Mouse (Mus musculus): ENCODE data around the gene Cox20.
"Not testable (repeated sequence)": the region's sequence is repeated elsewhere in the genome, so short reads cannot be mapped to it uniquely, and the experiment has no call there.

Cox20 gene

DNA sequence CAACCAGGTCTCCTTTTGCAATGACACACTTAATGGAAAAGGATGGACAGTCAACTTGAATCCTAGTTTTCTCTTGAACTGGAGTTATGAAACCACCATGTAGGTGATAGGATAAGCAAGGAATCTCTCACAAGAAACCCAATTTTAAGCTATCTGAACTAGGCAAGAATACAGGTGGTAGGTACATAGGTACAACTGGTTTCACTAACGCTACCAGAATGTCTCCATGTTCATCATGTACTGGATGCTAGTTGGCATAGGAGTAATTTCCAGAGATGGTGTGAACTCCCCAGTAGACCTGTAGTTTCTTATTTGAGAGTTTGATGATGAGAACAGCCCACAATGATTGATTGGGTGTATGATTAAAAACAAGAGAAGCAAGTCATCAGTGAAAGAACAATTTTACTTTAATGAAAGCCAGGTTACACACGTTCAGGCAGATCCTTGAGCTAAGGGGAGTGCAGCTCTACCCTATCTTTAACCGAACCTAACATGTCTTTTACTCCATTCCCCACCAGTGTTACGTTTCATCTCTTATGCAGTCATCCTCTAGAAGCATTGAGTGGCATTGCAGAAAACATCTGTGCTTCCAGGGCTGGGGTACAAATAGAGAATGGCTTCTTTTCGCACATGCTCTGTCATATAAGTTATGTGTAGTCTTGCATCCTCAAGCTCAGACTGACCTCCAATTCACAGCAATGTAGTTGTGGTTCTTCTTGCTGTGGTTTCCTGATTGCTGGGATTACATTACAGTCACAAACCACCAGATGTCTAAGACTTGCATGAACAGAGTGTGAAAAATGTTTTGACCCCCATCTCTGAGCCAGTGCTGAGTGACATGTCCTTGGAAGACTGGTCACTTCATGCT lies 2.0 kb downstream of the Cox20 start:
- no peak for DNase-seq (ENCODE audit: low spot score)

DNA sequence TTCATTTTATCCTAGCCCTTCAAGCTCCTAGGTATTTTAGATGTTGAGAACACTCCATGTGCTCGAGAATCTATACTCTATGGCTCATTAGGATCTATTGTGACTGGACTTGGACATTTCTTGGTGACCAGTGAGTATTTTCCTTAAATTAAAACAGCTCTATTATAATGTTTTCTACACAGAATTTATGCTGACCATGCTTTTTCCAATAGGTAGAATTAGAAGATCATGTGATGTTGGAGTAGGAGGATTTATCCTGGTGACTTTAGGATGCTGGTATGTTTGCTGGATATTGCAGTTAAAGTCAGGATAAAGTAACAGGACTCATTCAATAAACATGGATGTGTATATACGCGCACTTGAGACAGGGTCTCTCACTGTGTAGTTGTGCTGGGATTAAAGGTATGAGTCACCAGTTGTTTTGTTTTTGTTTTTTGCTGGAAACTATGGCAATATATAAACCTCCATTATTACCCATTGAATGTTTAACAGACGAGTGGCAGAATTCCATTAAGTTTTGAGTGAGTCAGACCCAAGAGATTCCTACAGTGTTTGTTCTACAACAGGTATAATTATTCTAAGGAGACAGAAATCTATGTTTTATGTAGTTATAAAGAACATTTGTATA lies 2.9 kb downstream of the Cox20 start:
- DNase-seq (ENCODE audit: low spot score), result no peak

DNA sequence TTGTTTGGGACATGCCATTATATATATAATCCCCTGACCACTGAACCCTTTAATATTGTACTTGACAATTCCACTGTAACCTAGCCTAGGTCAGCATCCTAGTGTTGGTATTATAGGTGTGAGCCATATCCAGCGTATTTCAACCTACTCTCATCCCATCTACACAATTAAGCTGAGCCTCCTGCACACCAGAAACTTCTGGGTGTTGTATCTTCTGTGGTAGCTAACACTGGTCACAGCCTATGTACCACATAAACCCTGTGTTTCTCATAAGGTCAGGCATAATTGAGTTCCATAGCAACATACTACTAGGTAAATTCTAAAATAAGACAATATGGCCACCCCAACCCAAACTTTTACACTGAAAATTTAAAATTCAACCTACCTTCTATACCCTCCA lies 4.3 kb downstream of the Cox20 start:
- no peak for DNase-seq (ENCODE audit: low spot score)

DNA sequence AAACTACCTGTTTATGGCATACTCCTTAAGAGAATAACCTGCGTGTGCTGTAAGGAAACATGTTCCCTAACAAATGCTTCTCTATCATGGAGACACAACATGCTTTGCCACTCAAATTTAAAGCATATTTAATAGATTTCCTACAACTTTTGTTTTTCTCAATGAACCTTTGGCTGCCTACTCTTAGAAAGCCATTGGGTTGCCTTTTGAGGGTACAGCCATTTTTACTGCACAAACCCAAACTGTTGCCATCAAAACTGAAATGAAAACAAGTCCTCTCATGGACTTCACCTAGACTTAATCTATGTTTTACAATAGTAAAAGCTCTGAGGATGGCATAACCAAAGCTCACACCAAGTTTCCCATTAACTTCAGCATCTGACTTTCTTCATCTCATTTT lies 5.6 kb downstream of the Cox20 start:
- DNase-seq (ENCODE audit: low spot score), result no peak

DNA sequence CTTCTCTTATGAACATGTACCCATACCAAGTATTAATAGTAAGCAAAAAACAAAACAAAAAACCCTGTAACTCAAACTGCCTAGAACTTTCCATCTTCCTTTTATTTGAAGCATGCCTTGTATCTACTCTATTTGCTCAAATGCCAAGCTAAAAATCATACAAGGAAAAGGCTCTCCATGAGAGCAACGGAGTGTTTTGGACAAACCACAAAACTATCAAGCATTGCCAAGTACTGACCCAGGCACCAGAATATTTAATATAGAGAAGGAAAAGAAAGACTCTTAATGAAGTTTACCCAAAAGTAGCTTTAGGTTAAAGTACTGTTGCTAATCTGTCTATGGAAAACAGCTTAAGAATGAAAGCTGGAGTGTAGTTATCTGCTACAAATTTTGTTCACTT lies 7.4 kb downstream of the Cox20 start:
- DNase-seq (ENCODE audit: low spot score), result no peak

DNA sequence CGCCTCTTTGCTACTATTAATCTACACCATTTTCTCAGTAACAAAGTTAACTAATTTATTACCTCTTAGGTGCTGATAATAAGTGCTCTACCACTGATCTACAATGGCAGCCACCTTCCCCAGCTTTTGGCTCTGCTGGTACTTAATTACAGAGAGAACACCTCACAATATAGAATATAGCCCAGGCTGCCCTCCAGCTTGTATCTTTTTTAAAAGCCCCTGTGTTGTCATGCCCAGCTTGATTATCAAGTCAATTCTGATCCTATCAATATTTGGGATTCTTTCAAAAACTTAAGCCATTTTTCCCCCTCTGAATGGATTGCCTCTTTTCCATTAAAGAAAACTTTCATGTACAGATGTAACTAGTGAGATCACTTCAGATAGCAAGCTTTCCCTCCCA lies 8.0 kb downstream of the Cox20 start:
- no peak for DNase-seq (ENCODE audit: low spot score)

DNA sequence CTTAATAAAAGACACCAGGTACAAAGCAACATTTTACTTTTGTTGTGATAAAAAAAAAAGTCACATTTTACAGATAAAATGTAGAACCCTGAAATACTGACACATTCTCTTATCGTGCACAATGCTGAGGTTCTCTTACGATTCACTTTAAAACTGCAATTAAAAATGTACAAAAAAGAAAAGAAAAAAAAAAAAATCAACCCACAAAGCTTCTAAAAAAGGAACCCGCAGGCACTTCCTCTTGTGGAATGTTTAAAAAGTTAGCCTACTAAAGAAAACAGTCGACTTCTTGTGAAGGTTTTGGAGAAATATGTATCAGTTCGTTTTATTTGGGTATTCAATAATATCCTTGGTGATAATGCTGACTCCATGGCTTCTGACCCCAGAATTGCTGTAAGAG lies 10.1 kb downstream of the Cox20 start:
- no peak for DNase-seq (ENCODE audit: low spot score)

DNA sequence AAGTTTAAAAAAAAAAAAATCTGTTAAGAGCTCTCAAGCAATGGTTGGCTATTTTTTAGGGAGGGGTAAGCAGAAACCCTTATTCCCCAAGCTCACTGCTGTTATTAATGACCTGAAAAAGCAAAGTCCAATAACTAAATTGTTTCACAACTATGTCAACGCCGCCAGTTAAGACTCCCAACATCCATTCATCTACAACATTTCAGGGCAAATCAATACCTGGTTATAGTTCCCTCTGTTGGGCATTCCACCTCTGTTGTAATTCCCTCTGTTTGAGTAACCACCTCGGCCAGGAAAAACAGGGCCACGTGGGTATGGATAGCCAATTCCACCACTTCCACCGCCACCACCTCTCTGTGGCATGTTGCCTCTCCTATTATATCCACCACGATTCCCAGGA lies 11.0 kb downstream of the Cox20 start:
- DNase-seq (ENCODE audit: low spot score), result no peak

DNA sequence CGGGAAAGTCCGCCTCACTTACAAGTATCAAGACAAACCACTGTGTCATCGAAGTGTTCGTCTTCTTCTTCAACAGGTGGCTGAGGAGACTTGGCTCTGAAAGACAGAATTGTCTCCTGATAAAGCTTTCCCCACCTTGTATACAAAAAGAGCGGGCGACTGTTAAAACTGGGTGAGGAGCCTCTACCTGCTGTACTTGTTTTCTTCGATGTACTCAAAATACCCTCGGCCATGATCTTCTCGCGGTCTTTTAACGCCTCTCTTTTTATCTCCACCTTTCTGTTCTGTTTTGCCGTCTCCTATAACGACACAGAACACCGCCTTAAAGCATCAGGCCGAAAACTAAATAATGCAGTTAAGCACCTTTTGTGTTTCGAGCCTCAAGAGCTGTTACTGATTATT lies 16.9 kb downstream of the Cox20 start:
- no peak for DNase-seq (ENCODE audit: low spot score)

DNA sequence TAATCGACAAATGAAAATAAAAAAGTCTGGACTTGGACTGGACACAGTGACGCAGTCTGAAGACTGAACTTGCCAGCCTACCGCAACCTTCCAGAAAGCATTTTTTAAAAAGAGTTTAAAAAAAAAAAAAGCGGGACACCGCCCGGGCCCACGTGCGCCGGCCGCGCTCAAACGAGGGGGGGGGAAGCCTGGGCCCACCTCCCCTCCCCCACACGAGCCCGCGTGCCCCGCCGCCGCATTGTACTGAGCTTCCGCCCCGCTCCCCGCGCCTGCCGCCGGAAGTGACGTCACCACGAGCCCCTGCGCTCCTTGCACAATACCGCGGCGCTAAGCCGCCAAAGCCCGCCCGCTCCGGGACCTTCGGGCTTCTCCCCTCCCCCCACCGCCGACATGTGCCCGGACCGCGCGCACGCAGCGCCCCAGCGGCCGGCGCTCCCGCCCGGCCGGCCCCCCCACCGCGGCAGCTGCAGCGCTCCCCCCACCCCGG lies 17.4 kb downstream of the Cox20 start:
- peak; percentile 95 for DNase-seq (ENCODE audit: low spot score)

DNA sequence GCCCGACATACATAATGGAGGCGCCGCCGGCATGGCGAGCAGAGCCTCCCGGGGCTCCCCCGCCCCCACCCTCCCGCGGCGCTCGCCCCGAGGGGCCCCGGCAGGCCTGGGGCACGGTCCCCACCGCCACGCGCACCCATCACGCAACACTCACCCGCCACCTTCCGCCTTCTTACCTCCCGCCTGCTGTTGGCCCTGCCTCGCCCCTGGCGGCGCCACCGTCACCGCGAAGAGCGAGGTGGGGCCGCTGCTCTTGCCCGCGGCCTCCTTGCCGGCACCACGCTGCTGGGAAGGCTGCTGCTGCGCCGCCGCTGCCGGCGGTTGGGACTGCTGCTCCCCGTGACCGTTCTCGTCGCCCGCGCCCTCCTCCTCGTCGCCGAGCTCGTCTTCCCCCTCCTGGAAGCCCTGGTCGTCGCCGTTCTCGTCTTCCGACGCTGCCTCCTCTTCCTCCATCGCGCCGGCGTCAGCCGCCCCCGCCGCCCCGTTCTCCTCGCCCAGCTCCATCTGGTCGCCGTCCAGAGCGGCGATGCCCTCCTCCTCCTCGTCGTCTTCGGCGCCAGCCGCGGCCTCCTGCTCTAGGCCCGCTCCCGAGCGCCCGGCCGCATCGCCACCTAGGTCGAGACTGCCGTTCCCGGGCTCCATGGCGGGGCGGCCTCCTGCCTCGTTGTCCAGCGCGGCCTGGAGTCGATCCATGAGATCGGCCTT lies 18.0 kb downstream of the Cox20 start:
- peak; percentile 73 for DNase-seq (ENCODE audit: low spot score)

DNA sequence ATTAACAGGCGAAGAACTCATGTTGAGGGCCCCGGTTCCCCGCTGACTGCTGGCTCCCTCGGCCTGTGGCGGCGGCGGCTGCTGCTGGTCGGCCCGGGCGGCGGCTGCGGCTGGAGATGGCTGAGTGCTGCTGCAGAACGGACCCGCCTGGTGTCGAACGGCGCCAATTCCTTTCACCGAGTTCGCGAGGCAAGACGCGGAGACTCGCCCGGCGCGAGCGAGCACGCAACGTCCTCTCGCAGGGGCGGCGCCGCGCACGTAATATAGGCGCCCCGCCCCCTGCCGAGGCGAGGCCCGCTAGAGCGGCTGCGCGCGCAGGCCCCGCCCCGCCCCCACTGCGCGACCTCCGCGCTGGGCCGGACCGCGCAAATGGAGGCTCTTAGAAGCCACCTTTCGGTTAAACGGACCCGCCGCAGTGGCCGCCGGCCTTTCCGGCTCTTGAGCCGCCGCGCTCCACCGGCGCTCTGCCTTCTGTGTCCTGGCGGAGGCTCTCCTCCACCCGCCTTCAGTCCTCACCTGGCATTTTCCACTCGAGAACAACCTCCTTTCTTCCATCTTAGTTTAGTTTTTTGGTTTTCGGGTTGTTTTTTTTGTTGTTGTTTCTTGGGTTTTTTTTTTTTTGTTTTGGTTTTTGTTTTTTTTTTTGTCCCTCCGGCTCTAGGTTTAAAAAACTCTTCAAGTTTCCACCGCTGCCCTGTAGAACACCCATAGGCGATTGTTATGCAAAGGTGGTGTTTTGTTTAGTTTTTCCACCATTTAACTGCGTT lies 18.8 kb downstream of the Cox20 start, which contains the start of gene Hnrnpu:
Gene Hnrnpu (minus strand): TSS at position 247 of the 767 bp plus-strand sequence.
- peak; percentile 95 for DNase-seq (ENCODE audit: low spot score)

DNA sequence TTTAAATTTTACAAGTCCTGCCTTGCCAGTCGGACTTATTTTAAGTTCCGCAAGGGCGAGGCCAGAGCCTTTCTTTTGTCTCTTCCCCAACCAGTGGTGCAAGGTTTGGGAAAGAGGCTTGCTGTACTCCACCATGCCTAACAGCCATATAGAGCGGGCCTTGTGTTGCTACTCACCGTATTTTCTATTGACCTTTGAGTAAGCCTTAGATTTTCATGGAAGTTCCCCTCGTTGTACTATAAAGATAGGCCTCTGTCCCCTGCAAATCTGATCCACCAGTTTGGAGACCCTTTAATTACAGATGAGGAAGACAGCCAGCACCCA lies 19.4 kb downstream of the Cox20 start:
- peak; percentile 42 for DNase-seq (ENCODE audit: low spot score)

DNA sequence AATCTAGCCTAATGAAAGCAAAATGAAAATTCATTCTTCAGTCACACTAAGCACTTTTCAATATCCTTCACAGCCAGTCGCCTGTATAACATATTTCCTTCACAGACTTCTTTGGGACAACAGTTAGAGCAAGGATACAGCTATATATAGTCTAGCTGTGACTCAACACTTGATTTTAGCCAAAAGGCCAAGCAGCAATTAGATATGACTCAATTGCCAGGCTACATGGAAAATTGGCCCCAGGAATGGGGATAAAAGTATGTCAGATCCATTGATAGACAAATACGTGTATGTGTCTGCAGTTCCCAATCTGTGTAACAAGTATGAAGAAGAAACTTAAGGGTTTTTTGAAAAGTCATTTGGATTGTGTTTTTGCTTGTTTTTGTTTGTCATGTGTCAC lies 21.3 kb downstream of the Cox20 start:
- DNase-seq (ENCODE audit: low spot score), result no peak

DNA sequence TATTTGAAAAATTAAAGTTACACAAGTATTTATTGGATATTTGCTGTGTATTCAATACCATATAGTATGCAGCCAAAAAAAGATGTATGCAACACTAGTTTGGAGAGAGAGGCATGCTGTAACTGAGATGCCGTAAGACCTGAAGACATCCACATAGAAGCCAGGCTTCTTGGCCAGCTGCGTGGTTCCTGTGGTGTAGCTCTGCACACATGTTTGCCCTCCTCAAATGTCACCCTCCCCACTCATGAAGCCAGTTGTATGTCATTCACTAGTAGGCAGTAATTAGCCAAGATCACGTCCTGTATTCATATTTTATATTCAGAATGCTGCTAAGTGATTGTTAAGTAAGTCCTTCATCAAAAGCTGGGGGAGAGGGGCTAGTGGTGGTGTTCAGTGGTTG lies 22.5 kb downstream of the Cox20 start:
- DNase-seq (ENCODE audit: low spot score), result no peak

DNA sequence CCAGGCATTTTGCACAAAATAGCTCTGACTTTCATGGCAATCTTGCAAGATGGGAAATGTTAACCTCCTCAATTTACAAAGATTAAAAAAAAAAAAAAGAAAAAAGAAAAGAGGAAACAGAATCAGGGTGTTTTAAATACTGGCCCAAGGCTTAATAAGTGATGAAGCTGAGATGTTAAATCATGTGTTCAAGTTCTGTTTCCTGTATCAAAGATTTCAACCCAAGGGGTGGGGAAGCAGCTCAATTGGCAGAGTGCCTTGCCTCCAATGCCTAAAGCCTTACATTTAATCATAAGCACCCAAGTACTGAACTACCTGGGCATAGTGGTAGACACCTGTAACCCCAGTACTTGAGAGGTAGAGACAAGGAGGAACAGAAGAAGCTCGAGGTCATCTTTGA lies 23.1 kb downstream of the Cox20 start:
- DNase-seq (ENCODE audit: low spot score), result no peak

DNA sequence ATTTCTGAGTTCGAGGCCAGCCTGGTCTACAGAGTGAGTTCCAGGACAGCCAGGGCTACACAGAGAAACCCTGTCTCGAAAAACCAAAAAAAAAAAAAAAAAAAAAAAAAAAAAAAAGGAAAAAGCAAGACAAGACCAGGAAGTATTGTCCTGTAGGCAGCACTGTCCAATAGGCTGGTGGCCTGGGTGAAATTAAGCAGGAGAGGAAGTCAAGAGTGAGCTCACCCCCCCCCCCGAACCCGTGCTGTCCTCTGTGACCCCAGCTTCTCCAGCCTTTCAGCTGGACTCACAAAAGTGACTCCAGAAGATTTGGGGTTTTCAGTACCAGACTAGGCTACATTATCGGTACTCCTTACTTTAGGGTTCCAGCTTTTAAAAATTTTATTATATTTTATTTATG lies 23.7 kb downstream of the Cox20 start:
- DNase-seq (ENCODE audit: low spot score), result no peak

DNA sequence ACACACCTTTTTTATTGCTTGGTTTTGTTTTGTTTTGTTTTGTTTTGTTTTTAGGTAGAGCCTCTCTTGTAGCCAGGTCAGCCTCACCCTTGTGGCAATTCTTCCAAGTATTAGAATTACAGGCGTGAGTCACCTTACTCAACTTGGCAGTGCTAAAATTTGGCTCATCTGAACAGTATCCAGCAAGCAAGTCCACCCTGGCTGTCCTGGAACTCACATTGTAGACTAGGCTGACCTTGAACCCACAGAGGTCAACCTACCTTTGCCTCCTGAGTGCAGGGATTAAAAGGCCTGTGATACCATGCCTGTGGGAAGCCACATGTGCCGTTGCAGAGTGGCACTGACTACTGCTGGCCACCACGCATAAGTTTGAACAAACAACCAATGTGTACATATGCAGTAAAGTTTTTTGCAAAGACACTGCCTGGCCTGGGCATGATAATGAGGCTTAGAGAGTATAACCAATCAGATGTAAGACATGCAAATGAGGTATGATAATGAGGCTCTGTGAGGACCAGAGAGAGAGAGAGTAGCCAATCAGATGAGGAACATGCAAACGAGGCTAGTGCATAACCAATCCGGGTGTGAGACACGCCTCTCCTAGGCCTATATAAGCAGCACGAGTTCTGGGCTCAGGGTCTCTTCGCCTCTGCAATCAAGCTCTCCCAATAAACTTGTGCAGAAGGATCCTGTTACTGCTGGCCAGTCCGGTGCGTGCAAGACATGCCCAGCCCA lies 25.3 kb downstream of the Cox20 start:
- DNase-seq (ENCODE audit: low spot score), result not testable (repeated sequence)

DNA sequence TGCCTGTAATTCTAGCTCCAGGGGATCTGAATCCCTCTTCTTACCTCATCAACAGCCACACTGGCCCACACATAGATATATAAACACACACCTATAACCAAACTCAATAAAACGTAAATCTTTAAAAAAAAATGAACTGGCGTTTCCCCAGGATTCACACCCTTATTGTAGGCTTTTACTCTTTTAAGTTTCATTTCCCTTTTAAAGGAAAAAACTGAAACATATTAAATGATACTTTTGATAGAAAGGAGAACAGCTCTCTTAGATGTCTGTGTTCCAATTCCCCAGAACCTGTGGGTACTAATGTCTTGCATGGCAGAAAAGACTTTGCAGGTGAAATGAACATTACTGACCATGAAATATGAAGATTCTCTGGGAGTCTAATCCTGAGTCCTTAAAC lies 31.9 kb downstream of the Cox20 start:
- no peak for DNase-seq (ENCODE audit: low spot score)

DNA sequence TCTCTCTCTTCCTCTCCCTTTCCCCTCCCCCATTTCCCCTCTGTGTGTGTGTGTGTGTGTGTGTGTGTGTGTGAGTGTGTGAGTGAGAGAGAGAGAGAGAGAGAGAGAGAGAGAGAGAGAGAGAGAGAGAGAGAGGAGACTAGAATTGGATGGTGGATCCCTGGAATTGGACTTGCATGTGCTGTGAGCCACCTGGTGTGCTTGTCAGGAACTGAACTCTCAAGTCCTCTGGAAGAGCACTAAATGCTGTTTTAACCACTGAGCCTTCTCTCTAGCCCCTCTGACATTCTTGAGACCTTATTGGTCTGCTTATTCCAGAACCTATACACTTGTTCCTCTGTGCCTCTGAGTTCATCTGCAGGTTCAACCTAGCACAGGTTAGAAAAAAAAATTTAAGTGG lies 32.7 kb downstream of the Cox20 start:
- no peak for DNase-seq (ENCODE audit: low spot score)

DNA sequence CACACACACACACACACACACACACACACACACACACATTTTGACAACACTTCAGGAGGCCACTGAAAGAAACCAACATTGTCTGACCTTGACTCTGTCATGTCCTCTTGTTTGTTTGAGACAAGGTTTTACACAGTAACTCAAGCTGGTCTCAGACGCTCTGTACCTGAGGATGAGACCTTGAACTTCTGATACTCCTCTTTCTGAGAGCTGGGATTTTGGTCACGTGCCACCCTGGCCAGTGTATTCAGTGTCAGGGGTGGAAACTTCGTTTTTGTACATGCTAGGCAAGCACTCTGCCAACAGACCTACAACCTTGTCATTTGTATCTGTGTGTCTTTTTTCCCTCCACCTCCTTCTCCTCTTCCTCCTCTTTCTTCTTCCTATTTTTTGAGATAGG lies 35.6 kb downstream of the Cox20 start:
- peak; percentile 67 for DNase-seq (ENCODE audit: low spot score)

Measured in testis, postnatal 14 days (tissue).